Mouse (Mus musculus): Measurements from ENCODE around the gene Trp53bp2.

DNA sequence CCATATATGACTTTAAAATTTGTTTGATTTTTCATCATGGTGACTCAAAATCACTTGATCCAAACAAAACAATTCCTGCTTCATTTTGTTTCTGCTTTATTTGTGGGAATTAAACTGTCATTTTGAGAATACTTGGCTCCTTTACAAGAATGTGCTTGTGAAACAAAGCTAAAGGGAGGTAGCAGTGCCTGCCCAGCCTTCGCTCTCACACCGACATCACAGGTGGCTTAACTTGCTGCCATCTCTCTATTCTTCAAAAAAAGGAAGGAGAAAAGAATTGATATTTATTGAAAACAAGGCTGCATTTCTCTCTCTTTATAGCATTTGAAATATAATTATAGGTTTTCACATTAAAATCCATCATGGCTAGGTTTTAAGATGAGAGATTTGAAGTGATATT, 15.3 kb downstream of the Trp53bp2 start:
- TF ChIP-seq CTCF (IDR thresholded peaks at IDR 0.05; ENCODE audit: borderline replicate concordance, extremely low read depth, insufficient read depth, insufficient read length) (no peak), POLR2A (IDR thresholded peaks at IDR 0.05; ENCODE audit: borderline replicate concordance, extremely low read depth, insufficient read depth, insufficient read length, poor library complexity, severe bottlenecking) (no peak)

All from brain, embryonic 14.5 days (tissue).